Mouse (Mus musculus): Measurements from ENCODE around the gene 1700013F07Rik. TPM values are rescaled to one million over a fixed set of nuclear protein-coding genes. Genes with fewer than 3 reads are reported as not detected.
A peak's percentile ranks its signal among the peaks of the same experiment; 100 is the strongest.

Gene 1700013F07Rik
- total RNA-seq (2014; rRNA removed; ENCODE audit: low replicate concordance), result not detected in 2 replicates
- polyA plus RNA-seq (2015; fragmentation: Nextera tagmentation; extraction: Ambion mirVana), result not detected in 2 replicates

- Histone ChIP-seq H3K36me3 (replicated peaks; ENCODE audit: control insufficient read depth, insufficient read depth, low read length) (no peaks in the 10 kb centered on the region), H3K4me3 (ENCODE audit: low read depth, low read length) (no peak within 1 kb of the TSS), H3K4me2 (ENCODE audit: low read depth, low read length) (no peak within 1 kb of the TSS), H3K27ac (ENCODE audit: low read depth) (0 out of 2 replicates have a peak within 1 kb of the TSS, but pooled peaks have one; percentile 3), H3K9me3 (replicated peaks; ENCODE audit: control insufficient read depth, low read length) (no peaks in the 10 kb centered on the region), H3K9ac (replicated peaks; ENCODE audit: low read depth, low read length) (no peak within 1 kb of the TSS), H3K4me1 (ENCODE audit: control insufficient read depth, insufficient read depth) (peaks cover 15% of the 10 kb centered on the region), H3K27me3 (ENCODE audit: control insufficient read depth, insufficient read depth, low read length) (peaks cover 11% of the 10 kb centered on the region; the same call in 1 of the 2 replicates)
- no peak for ATAC-seq (ENCODE audit: insufficient read depth, low read depth)
- no peak for TF ChIP-seq CTCF (IDR thresholded peaks at IDR 0.05; ENCODE audit: low read depth)
- TF ChIP-seq EP300 (IDR thresholded peaks at IDR 0.05; ENCODE audit: low read depth), result no peak
- no peak for DNase-seq (ENCODE audit: low spot score)
- 71% methylated on average over 6 of the region's 6 CpGs for WGBS
Measured at GRCm38 (mm10) chr3:108533951-108534350, at the start of gene 1700013F07Rik. Gene 1700013F07Rik (plus strand): TSS chr3:108534150.

- no peak for ATAC-seq (ENCODE audit: insufficient read depth, low read depth)
- no peak overlapping the region for H3K27ac ChIP-seq (ENCODE audit: low read depth)
- H3K9ac ChIP-seq (replicated peaks; ENCODE audit: low read depth, low read length), result no peak overlapping the region
- WGBS, result 84% methylated on average over 4 of the region's 4 CpGs
- H3K4me1 ChIP-seq (ENCODE audit: control insufficient read depth, insufficient read depth), result no peaks in the 10 kb centered on the region
- no peaks in the 10 kb centered on the region for H3K27me3 ChIP-seq (ENCODE audit: control insufficient read depth, insufficient read depth, low read length)
- no peak overlapping the region for H3K4me2 ChIP-seq (ENCODE audit: low read depth, low read length)
- H3K36me3 ChIP-seq (replicated peaks; ENCODE audit: control insufficient read depth, insufficient read depth, low read length), result no peaks in the 10 kb centered on the region
- no peak for DNase-seq (ENCODE audit: low spot score)
- TF ChIP-seq CTCF (IDR thresholded peaks at IDR 0.05; ENCODE audit: low read depth) (no peak), EP300 (IDR thresholded peaks at IDR 0.05; ENCODE audit: low read depth) (no peak)
- no peak overlapping the region for H3K4me3 ChIP-seq (ENCODE audit: low read depth, low read length)
- H3K9me3 ChIP-seq (replicated peaks; ENCODE audit: control insufficient read depth, low read length), result no peaks in the 10 kb centered on the region
Measured at GRCm38 (mm10) chr3:108484749-108485148, 49.2 kb upstream of the 1700013F07Rik start.

- Histone ChIP-seq H3K27ac (ENCODE audit: low read depth) (no peak overlapping the region), H3K4me1 (ENCODE audit: control insufficient read depth, insufficient read depth) (no peaks in the 10 kb centered on the region), H3K4me3 (ENCODE audit: low read depth, low read length) (no peak overlapping the region), H3K36me3 (replicated peaks; ENCODE audit: control insufficient read depth, insufficient read depth, low read length) (no peaks in the 10 kb centered on the region), H3K27me3 (ENCODE audit: control insufficient read depth, insufficient read depth, low read length) (no peaks in the 10 kb centered on the region), H3K9me3 (replicated peaks; ENCODE audit: control insufficient read depth, low read length) (no peaks in the 10 kb centered on the region), H3K9ac (replicated peaks; ENCODE audit: low read depth, low read length) (no peak overlapping the region), H3K4me2 (ENCODE audit: low read depth, low read length) (no peak overlapping the region)
- DNase-seq (ENCODE audit: low spot score), result no peak
- no peak for ATAC-seq (ENCODE audit: insufficient read depth, low read depth)
- WGBS, result 39% methylated on average over 3 of the region's 3 CpGs
- TF ChIP-seq CTCF (IDR thresholded peaks at IDR 0.05; ENCODE audit: low read depth) (no peak), EP300 (IDR thresholded peaks at IDR 0.05; ENCODE audit: low read depth) (no peak)
Measured at GRCm38 (mm10) chr3:108489968-108490367, 44.0 kb upstream of the 1700013F07Rik start.

GRCm38 (mm10) chr3:108494861-108495474 lies 39.0 kb upstream of the 1700013F07Rik start:
- H3K9me3 ChIP-seq (replicated peaks; ENCODE audit: control insufficient read depth, low read length), result no peaks in the 10 kb centered on the region
- DNase-seq (ENCODE audit: low spot score) (no peak), ATAC-seq (ENCODE audit: insufficient read depth, low read depth) (no peak)
- H3K36me3 ChIP-seq (replicated peaks; ENCODE audit: control insufficient read depth, insufficient read depth, low read length), result no peaks in the 10 kb centered on the region
- no peak for TF ChIP-seq EP300 (IDR thresholded peaks at IDR 0.05; ENCODE audit: low read depth)
- TF ChIP-seq CTCF (IDR thresholded peaks at IDR 0.05; ENCODE audit: low read depth), result no peak
- 76% methylated on average over 9 of the region's 9 CpGs for WGBS
- H3K4me1 ChIP-seq (ENCODE audit: control insufficient read depth, insufficient read depth), result no peaks in the 10 kb centered on the region; the same call in 1 of the 2 replicates
- H3K4me2 ChIP-seq (ENCODE audit: low read depth, low read length), result no peak overlapping the region
- no peaks in the 10 kb centered on the region for H3K27me3 ChIP-seq (ENCODE audit: control insufficient read depth, insufficient read depth, low read length)
- no peak overlapping the region for H3K27ac ChIP-seq (ENCODE audit: low read depth)
- H3K4me3 ChIP-seq (ENCODE audit: low read depth, low read length), result no peak overlapping the region
- H3K9ac ChIP-seq (replicated peaks; ENCODE audit: low read depth, low read length), result no peak overlapping the region

- Histone ChIP-seq H3K4me2 (ENCODE audit: low read depth, low read length) (no peak overlapping the region), H3K27me3 (ENCODE audit: control insufficient read depth, insufficient read depth, low read length) (no peaks in the 10 kb centered on the region), H3K27ac (ENCODE audit: low read depth) (no peak overlapping the region), H3K9me3 (replicated peaks; ENCODE audit: control insufficient read depth, low read length) (no peaks in the 10 kb centered on the region), H3K9ac (replicated peaks; ENCODE audit: low read depth, low read length) (no peak overlapping the region), H3K36me3 (replicated peaks; ENCODE audit: control insufficient read depth, insufficient read depth, low read length) (no peaks in the 10 kb centered on the region), H3K4me1 (ENCODE audit: control insufficient read depth, insufficient read depth) (no peaks in the 10 kb centered on the region; the same call in 1 of the 2 replicates), H3K4me3 (ENCODE audit: low read depth, low read length) (no peak overlapping the region)
- TF ChIP-seq CTCF (IDR thresholded peaks at IDR 0.05; ENCODE audit: low read depth) (no peak), EP300 (IDR thresholded peaks at IDR 0.05; ENCODE audit: low read depth) (no peak)
- DNase-seq (ENCODE audit: low spot score) (no peak), ATAC-seq (ENCODE audit: insufficient read depth, low read depth) (no peak)
- WGBS, result 39% methylated on average over 4 of the region's 4 CpGs
Measured at GRCm38 (mm10) chr3:108495486-108495885, 38.5 kb upstream of the 1700013F07Rik start.

- Histone ChIP-seq H3K27me3 (ENCODE audit: control insufficient read depth, insufficient read depth, low read length) (no peaks in the 10 kb centered on the region), H3K4me2 (ENCODE audit: low read depth, low read length) (no peak overlapping the region), H3K4me3 (ENCODE audit: low read depth, low read length) (no peak overlapping the region), H3K36me3 (replicated peaks; ENCODE audit: control insufficient read depth, insufficient read depth, low read length) (no peaks in the 10 kb centered on the region), H3K9ac (replicated peaks; ENCODE audit: low read depth, low read length) (no peak overlapping the region), H3K9me3 (replicated peaks; ENCODE audit: control insufficient read depth, low read length) (no peaks in the 10 kb centered on the region), H3K27ac (ENCODE audit: low read depth) (no peak overlapping the region), H3K4me1 (ENCODE audit: control insufficient read depth, insufficient read depth) (no peaks in the 10 kb centered on the region; the same call in 1 of the 2 replicates)
- ATAC-seq (ENCODE audit: insufficient read depth, low read depth), result no peak
- DNase-seq (ENCODE audit: low spot score), result no peak
- TF ChIP-seq CTCF (IDR thresholded peaks at IDR 0.05; ENCODE audit: low read depth), result no peak
- whole genome bisulfite sequencing, result 32% methylated on average over 9 of the region's 9 CpGs
Measured at GRCm38 (mm10) chr3:108497602-108498001, 36.3 kb upstream of the 1700013F07Rik start.
